Mouse (Mus musculus) intestine, embryonic 16.5 days (tissue): ENCODE data around the gene Cga. TPM values are rescaled to one million over a fixed set of nuclear protein-coding genes. Genes with fewer than 3 reads are reported as not detected.

Experiments
- ATAC-seq: fragments of 200-750 bp; cut with Nextera tagmentation; 2 replicates; pipeline ENCODE4 v1.8.0; 2017; ENCODE audit warnings: moderate TSS enrichment, moderate library complexity
- H3K27ac ChIP-seq: fragments of 300-500 bp; sonication (generic); 2 replicates; pipeline ENCODE4 v1.5.1; 2014; ENCODE audit warnings: mild to moderate bottlenecking, low read length
- H3K27me3 ChIP-seq: fragments of 300-500 bp; sonication (generic); replicated peaks from 2 replicates; pipeline ENCODE4 v1.6.1; 2014; ENCODE audit warnings: low read length, control low read depth, mixed read lengths; ENCODE audit not compliant: control insufficient read depth, insufficient read depth
- H3K36me3 ChIP-seq: fragments of 300-500 bp; sonication (generic); 2 replicates; pipeline ENCODE4 v1.6.1; 2014; ENCODE audit warnings: low read length, control low read depth; ENCODE audit not compliant: control insufficient read depth, insufficient read depth
- H3K4me1 ChIP-seq: fragments of 300-500 bp; sonication (generic); 2 replicates; pipeline ENCODE4 v1.6.1; 2014; ENCODE audit warnings: low read length, control low read depth, mixed read lengths; ENCODE audit not compliant: control insufficient read depth, insufficient read depth
- H3K4me2 ChIP-seq: fragments of 300-500 bp; sonication (generic); 2 replicates; pipeline ENCODE4 v1.6.1; 2014; ENCODE audit warnings: low read depth, low read length, control low read depth
- H3K4me3 ChIP-seq: fragments of 300-500 bp; sonication (generic); 2 replicates; pipeline ENCODE4 v1.5.1; 2014; ENCODE audit warnings: mild to moderate bottlenecking, low read length
- H3K9ac ChIP-seq: fragments of 300-500 bp; sonication (generic); 2 replicates; pipeline ENCODE4 v1.6.1; 2014; ENCODE audit warnings: low read depth, low read length
- H3K9me3 ChIP-seq: fragments of 300-500 bp; sonication (generic); 2 replicates; pipeline ENCODE4 v1.6.1; 2016; ENCODE audit warnings: low read length, control low read depth; ENCODE audit not compliant: control insufficient read depth
- WGBS: fragments of 180-500 bp; shearing (Covaris S2); extraction: QIAGEN DNeasy Blood & Tissue Kit; methylation state at CpG from one replicate; pipeline ENCODE4 v1.1.7; 2014; 5-methylcytosine and 5-hydroxymethylcytosine counted together
- polyA plus RNA-seq: library from polyadenylated mRNA; unstranded; fragments of >200 nt; fragmentation: Nextera tagmentation; extraction: Ambion mirVana; gene quantifications from 2 replicates; pipeline ENCODE4 v1.2.1, GENCODE M21; 2015

Gene Cga
- polyA plus RNA-seq, 1 experiment from 2014 or later, result not detected

GRCm38 (mm10) chr4:34947181-34947580, 53.6 kb downstream of the Cga start:
- no peaks in the 10 kb centered on the region for H3K27me3 ChIP-seq
- H3K4me2 ChIP-seq, result no peak overlapping the region
- no peak for ATAC-seq
- no peak overlapping the region for H3K27ac ChIP-seq
- H3K4me3 ChIP-seq, result no peak overlapping the region
- no peaks in the 10 kb centered on the region for H3K4me1 ChIP-seq
- no peak overlapping the region for H3K9ac ChIP-seq
- no peaks in the 10 kb centered on the region for H3K36me3 ChIP-seq
- H3K9me3 ChIP-seq, result no peaks in the 10 kb centered on the region

- Histone ChIP-seq H3K4me3 (no peak overlapping the region), H3K9me3 (no peaks in the 10 kb centered on the region), H3K27me3 (no peaks in the 10 kb centered on the region), H3K36me3 (0 out of 2 replicates have a peak, but pooled peaks cover 5% of the 10 kb centered on the region), H3K27ac (no peak overlapping the region), H3K9ac (no peak overlapping the region), H3K4me2 (no peak overlapping the region), H3K4me1 (no peaks in the 10 kb centered on the region)
- 89% methylated on average over 10 of the region's 10 CpGs for WGBS
- no peak for ATAC-seq
These were observed 60.1 kb downstream of the Cga start for GRCm38 (mm10) chr4:34953716-34954115.

Other genes starting within 250 kb of the Cga start
- gene Slc35a1, start 206.3 kb upstream of the Cga start, polyA plus RNA-seq, result 69.6 and 78.6 TPM in 2 replicates
- 0.15 and 0.20 TPM in 2 replicates for gene Cfap206, start 163.6 kb upstream of the Cga start, polyA plus RNA-seq
- not detected in 2 replicates for gene Gm136, start 137.5 kb upstream of the Cga start, polyA plus RNA-seq
- 46.8 and 52.1 TPM in 2 replicates for gene Smim8, start 115.4 kb upstream of the Cga start, polyA plus RNA-seq
- 11.2 and 11.3 TPM in 2 replicates for gene Zfp292, start 10.8 kb upstream of the Cga start, polyA plus RNA-seq